Mouse (Mus musculus): ENCODE data around the gene Slc44a4. TPM values are rescaled to one million over a fixed set of nuclear protein-coding genes. Genes with fewer than 3 reads are reported as not detected.
"Not testable (repeated sequence)": the region's sequence is repeated elsewhere in the genome, so short reads cannot be mapped to it uniquely, and the experiment has no call there.

Gene Slc44a4
- polyA plus RNA-seq, 1 experiment: 0.38 TPM

DNA sequence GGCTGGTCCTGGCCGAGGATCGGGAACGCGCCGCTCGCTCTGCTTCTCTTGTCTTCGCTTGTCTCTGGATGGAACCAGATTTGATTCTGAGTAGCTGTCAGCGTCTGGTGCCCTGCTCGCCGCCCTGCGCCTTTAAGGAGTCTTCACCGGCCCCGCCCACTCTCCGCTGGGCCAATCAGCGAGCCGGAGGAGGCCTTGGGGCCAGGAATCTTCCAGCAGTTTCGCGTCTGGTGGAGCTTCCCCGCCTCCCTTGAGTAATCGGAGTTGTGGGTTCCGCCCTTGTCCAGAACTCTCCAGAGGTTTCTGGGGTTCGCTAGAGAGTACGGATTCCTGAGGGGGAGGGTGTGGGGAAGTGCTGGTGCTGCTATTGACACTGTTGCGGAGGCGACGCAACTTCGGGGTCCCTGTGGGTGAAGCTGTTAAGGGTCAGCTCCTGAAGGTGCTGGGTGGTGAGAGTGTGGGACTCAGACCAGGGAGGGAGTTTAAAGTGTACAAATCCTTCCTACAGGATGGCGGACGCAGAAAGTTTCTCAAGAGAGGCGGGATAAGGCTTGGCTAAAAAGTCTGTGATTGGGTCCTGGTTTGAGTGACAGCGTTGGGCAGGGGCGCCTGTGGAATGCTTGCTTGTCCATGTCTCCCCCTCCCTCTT is 45.0 kb downstream of the Slc44a4 start, which contains the start of gene Hspa1b:
Gene Hspa1b, minus strand, starts transcription at position 109 of the 649 bp plus-strand sequence.
- peak; percentile 55 to 84 for DNase-seq (ENCODE audit: extremely low spot score in 1 of 2, low spot score in 1 of 2)

DNA sequence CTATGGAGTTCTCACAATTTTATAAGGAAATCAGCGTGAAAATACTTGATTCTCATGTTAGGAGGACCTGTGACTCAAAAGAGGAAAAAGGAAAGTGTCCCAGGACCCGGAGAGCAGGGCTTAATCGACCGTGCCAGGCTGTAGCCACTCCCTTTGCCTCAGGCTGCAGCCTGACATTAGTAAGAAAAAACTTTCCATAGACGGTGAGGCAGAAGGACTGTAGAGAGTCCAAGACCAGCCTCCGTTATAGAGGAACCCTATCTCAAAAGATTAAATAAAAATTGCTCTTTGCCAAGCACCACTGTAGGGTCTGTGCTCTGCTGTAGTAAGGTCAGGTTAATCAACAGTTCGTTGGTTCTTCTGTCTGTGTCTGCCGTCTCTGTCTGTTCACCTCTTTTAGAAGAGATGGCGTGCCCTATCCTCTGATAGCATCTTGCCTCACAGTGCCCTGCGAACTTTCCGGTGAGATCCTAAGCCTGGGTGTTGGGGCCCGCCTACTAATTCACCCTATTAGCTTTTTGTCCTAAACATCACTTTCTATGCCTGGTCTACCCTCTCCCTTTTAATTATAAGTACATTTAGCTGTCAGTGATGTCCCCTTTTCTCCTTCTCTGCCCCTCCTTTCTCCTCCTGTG is 45.7 kb downstream of the Slc44a4 start:
- no peak for DNase-seq (ENCODE audit: extremely low spot score in 1 of 2, low spot score in 1 of 2)

DNA sequence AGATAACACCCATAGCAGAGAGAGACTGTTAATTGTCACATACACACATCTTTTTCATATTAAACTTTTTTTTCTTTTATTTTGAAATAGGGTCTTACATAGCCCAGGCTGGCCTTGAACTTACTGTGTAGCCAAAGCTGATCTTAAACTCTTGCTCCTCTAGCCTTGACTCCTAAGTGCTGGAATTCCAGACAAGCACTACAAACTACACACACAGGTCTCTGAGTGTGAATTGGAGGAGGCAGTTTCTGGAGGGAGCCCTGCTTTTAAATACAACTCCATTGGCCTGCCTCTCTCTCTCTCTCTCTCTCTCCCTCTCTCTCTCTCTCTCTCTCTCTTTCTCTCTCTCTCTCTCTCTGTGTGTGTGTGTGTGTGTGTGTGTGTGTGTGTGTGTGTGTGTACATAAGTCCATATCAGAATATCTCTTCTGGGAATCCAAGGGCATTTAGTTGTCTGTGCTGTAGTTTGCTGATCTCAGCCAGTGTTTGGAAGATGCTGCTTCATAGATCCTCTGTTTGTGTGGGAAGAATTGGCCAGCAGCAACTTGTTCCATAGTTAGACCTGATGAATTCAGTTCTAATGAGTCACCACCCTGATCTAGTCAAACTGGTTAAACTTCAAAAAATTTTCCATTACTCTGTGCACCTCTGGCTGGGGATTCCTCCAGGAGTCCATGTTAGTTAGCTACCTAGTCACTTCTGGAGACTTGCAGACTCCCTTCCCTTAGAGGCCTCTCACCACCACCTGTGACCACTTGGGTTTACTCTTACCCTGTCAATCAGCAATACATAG is 46.6 kb downstream of the Slc44a4 start:
- DNase-seq (ENCODE audit: extremely low spot score in 1 of 2, low spot score in 1 of 2): peak in 1 of 2 experiments; percentile 30

- DNase-seq (ENCODE audit: extremely low spot score in 1 of 2, low spot score in 1 of 2): peak in 1 of 2 experiments; percentile 26
Observed at GRCm38 (mm10) chr17:34962125-34962524, 47.9 kb downstream of the Slc44a4 start.

GRCm38 (mm10) chr17:34962841-34963240 is 48.6 kb downstream of the Slc44a4 start:
- DNase-seq (ENCODE audit: extremely low spot score in 1 of 2, low spot score in 1 of 2): no peak

- DNase-seq (ENCODE audit: extremely low spot score in 1 of 2, low spot score in 1 of 2): no peak
Observed at GRCm38 (mm10) chr17:34964640-34965049, 50.4 kb downstream of the Slc44a4 start.

GRCm38 (mm10) chr17:34965627-34966026 is 51.4 kb downstream of the Slc44a4 start:
- no peak for DNase-seq (ENCODE audit: extremely low spot score in 1 of 2, low spot score in 1 of 2)

GRCm38 (mm10) chr17:34969822-34970221 is 55.6 kb downstream of the Slc44a4 start, which contains the start of gene Gm20481:
Gene Gm20481 (plus strand): TSS chr17:34969912.
- not testable (repeated sequence) for DNase-seq (ENCODE audit: extremely low spot score in 1 of 2, low spot score in 1 of 2)

DNA sequence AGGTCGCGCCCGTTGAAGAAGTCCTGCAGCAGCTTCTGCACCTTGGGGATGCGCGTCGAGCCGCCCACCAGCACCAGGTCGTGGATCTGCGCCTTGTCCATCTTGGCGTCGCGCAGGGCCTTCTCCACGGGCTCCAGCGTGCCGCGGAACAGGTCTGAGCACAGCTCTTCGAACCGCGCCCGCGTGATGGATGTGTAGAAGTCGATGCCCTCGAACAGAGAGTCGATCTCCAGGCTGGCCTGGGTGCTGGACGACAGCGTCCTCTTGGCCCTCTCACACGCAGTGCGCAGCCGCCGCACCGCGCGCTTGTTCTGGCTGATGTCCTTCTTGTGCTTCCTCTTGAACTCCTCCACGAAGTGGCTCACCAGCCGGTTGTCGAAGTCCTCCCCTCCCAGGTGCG is 56.6 kb downstream of the Slc44a4 start:
- not testable (repeated sequence) for DNase-seq (ENCODE audit: extremely low spot score in 1 of 2, low spot score in 1 of 2)

GRCm38 (mm10) chr17:34971694-34972068 is 57.4 kb downstream of the Slc44a4 start:
- DNase-seq (ENCODE audit: extremely low spot score in 1 of 2, low spot score in 1 of 2): not testable (repeated sequence)

GRCm38 (mm10) chr17:34972069-34972749 is 57.9 kb downstream of the Slc44a4 start, which contains the start of the genes Hspa1a and Hspa1l:
Gene Hspa1a (minus strand): TSS chr17:34972156.
Gene Hspa1l (plus strand): TSS chr17:34972703.
- peak; percentile 66 to 81 for DNase-seq (ENCODE audit: extremely low spot score in 1 of 2, low spot score in 1 of 2)

DNA sequence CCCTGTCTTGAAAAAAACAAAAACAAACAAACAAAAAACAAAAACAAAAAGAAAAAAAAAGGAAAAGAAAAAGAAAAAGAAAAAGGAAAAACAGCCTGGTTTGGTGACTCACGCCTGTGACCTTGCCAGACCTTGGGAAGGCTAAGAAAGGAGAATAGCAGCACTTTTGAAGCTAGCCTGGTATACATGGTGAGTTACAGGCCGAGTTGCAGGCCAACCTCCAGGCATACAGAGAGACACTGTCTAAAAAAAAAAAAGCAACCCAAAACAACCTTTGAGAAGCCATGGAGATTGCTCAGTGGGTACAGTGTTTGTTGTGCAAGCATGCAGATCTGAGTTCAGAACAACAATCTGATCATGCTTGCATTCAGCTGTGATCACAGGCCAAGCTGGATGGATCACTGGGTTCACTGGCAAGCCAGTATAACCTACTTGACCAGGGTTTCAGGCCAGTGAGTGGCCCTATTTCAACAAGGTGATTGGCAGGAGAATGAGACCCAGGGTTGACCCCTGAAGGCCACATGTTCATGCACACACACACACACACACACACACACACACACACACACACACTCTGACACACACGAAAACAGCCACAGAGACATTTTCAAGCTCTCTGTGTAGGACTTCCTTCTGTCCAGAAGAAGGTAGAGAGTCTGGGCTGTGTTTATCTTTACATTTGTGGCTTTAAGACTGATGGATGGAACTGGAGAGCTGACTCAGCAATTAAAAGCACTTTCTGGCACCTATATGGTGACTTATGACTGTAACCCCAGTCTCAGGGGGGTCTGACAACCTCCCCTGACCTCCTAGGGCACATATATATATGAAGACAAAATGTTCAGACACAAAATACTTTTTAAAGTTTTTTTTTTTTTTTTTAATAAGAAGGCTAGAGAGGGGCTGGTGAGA is 61.6 kb downstream of the Slc44a4 start:
- DNase-seq (ENCODE audit: extremely low spot score in 1 of 2, low spot score in 1 of 2): no peak

DNA sequence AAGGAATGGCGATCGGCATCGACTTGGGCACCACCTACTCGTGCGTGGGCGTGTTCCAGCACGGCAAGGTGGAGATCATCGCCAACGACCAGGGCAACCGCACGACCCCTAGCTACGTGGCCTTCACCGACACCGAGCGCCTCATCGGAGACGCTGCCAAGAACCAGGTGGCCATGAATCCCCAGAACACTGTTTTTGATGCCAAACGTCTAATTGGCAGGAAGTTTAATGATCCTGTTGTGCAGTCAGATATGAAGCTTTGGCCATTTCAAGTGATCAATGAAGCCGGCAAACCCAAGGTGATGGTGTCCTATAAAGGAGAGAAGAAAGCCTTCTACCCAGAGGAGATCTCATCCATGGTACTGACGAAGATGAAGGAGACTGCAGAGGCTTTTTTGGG is 62.7 kb downstream of the Slc44a4 start:
- no peak for DNase-seq (ENCODE audit: extremely low spot score in 1 of 2, low spot score in 1 of 2)

DNA sequence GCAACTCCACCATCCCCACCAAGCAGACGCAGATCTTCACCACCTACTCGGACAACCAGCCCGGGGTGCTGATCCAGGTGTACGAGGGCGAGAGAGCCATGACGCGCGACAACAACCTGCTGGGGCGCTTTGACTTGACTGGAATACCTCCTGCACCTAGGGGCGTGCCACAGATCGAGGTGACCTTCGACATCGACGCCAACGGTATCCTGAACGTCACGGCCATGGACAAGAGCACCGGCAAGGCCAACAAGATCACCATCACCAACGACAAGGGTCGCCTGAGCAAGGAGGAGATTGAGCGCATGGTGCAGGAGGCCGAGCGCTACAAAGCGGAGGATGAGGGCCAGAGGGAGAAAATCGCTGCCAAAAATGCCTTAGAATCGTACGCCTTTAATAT is 64.0 kb downstream of the Slc44a4 start:
- DNase-seq (ENCODE audit: extremely low spot score in 1 of 2, low spot score in 1 of 2): no peak

GRCm38 (mm10) chr17:34979631-34980030 is 65.4 kb downstream of the Slc44a4 start:
- DNase-seq (ENCODE audit: extremely low spot score in 1 of 2, low spot score in 1 of 2): no peak

Other genes with a start within 250 kb of the Slc44a4 start
- gene Tnxb, start 243.9 kb upstream of the Slc44a4 start, polyA plus RNA-seq (2012; rRNA removed): 1.6 TPM in 2 replicates
- 18.8 and 22.8 TPM in 2 replicates for gene C4b, start 170.6 kb upstream of the Slc44a4 start, polyA plus RNA-seq (2012; rRNA removed)
- gene Cyp21a1, start 109.9 kb upstream of the Slc44a4 start, polyA plus RNA-seq (2012; rRNA removed): 0.04 TPM in 1 of 2 replicates, not detected in the other
- 71.8 and 77.6 TPM in 2 replicates for gene Stk19, start 77.5 kb upstream of the Slc44a4 start, polyA plus RNA-seq (2012; rRNA removed)
- gene Dxo, start 77.4 kb upstream of the Slc44a4 start, polyA plus RNA-seq (2012; rRNA removed): 47.3 and 56.4 TPM in 2 replicates
- gene Skiv2l, start 64.3 kb upstream of the Slc44a4 start, polyA plus RNA-seq (2012; rRNA removed): 72.8 and 77.5 TPM in 2 replicates
- 60.8 and 66.2 TPM in 2 replicates for gene Nelfe, start 64.1 kb upstream of the Slc44a4 start, polyA plus RNA-seq (2012; rRNA removed)
- 0.29 and 0.44 TPM in 2 replicates for gene Cfb, start 51.9 kb upstream of the Slc44a4 start, polyA plus RNA-seq (2012; rRNA removed)
- 7.5 and 8.8 TPM in 2 replicates for gene Zbtb12, start 35.0 kb upstream of the Slc44a4 start, polyA plus RNA-seq (2012; rRNA removed)
- 0.08 TPM in 1 of 2 replicates, not detected in the other for gene Gm20547, start 32.4 kb upstream of the Slc44a4 start, polyA plus RNA-seq (2012; rRNA removed)
- gene C2, start 16.2 kb upstream of the Slc44a4 start, polyA plus RNA-seq (2012; rRNA removed): 2.9 and 3.2 TPM in 2 replicates
- gene Ehmt2, start 16.0 kb upstream of the Slc44a4 start, polyA plus RNA-seq (2012; rRNA removed): 268 and 290 TPM in 2 replicates
- gene Neu1, start 16.8 kb downstream of the Slc44a4 start, polyA plus RNA-seq (2012; rRNA removed): 48.7 and 53.6 TPM in 2 replicates
- 10.9 and 13.4 TPM in 2 replicates for gene Hspa1b, start 44.8 kb downstream of the Slc44a4 start, polyA plus RNA-seq (2012; rRNA removed)
- 0.20 TPM in 1 of 2 replicates, not detected in the other for gene Gm20481, start 55.4 kb downstream of the Slc44a4 start, polyA plus RNA-seq (2012; rRNA removed)
- gene Hspa1a, start 57.7 kb downstream of the Slc44a4 start, polyA plus RNA-seq (2012; rRNA removed): 13.8 and 14.6 TPM in 2 replicates
- gene Hspa1l, start 58.2 kb downstream of the Slc44a4 start, polyA plus RNA-seq (2012; rRNA removed): 0.40 and 0.74 TPM in 2 replicates
- 43.9 and 49.7 TPM in 2 replicates for gene Lsm2, start 67.4 kb downstream of the Slc44a4 start, polyA plus RNA-seq (2012; rRNA removed)
- gene Vars, start 86.5 kb downstream of the Slc44a4 start, polyA plus RNA-seq (2012; rRNA removed): 48.2 and 55.1 TPM in 2 replicates
- gene Vwa7, start 102.1 kb downstream of the Slc44a4 start, polyA plus RNA-seq (2012; rRNA removed): 0.48 and 0.59 TPM in 2 replicates
- 1.5 and 2.6 TPM in 2 replicates for gene Sapcd1, start 113.5 kb downstream of the Slc44a4 start, polyA plus RNA-seq (2012; rRNA removed)
- gene Msh5, start 132.3 kb downstream of the Slc44a4 start, polyA plus RNA-seq (2012; rRNA removed): 1.5 and 2.0 TPM in 2 replicates
- gene Clic1, start 135.5 kb downstream of the Slc44a4 start, polyA plus RNA-seq (2012; rRNA removed): 26.4 and 28.5 TPM in 2 replicates
- gene Ddah2, start 144.6 kb downstream of the Slc44a4 start, polyA plus RNA-seq (2012; rRNA removed): 40.8 and 42.8 TPM in 2 replicates
- gene Ly6g6c, start 150.9 kb downstream of the Slc44a4 start, polyA plus RNA-seq (2012; rRNA removed): not detected in 2 replicates
- 0.04 TPM in 2 replicates for gene Mpig6b, start 151.7 kb downstream of the Slc44a4 start, polyA plus RNA-seq (2012; rRNA removed)
- 65.5 and 71.7 TPM in 2 replicates for gene Ly6g6e, start 162.4 kb downstream of the Slc44a4 start, polyA plus RNA-seq (2012; rRNA removed)
- 2.3 and 2.9 TPM in 2 replicates for gene Ly6g6d, start 163.6 kb downstream of the Slc44a4 start, polyA plus RNA-seq (2012; rRNA removed)
- 0.10 and 0.27 TPM in 2 replicates for gene Ly6g6f, start 171.1 kb downstream of the Slc44a4 start, polyA plus RNA-seq (2012; rRNA removed)
- 144 and 159 TPM in 2 replicates for gene Abhd16a, start 174.8 kb downstream of the Slc44a4 start, polyA plus RNA-seq (2012; rRNA removed)
- gene Ly6g5c, start 193.8 kb downstream of the Slc44a4 start, polyA plus RNA-seq (2012; rRNA removed): 0.38 TPM in 1 of 2 replicates, not detected in the other
- 1.2 and 2.0 TPM in 2 replicates for gene Ly6g5b, start 201.0 kb downstream of the Slc44a4 start, polyA plus RNA-seq (2012; rRNA removed)
- gene Gpank1, start 207.0 kb downstream of the Slc44a4 start, polyA plus RNA-seq (2012; rRNA removed): 18.9 and 20.2 TPM in 2 replicates
- gene Csnk2b, start 207.6 kb downstream of the Slc44a4 start, polyA plus RNA-seq (2012; rRNA removed): 173 and 179 TPM in 2 replicates
- gene D17H6S53E, start 211.9 kb downstream of the Slc44a4 start, polyA plus RNA-seq (2012; rRNA removed): 8.2 and 9.1 TPM in 2 replicates
- 0.40 and 0.78 TPM in 2 replicates for gene Apom, start 217.6 kb downstream of the Slc44a4 start, polyA plus RNA-seq (2012; rRNA removed)
- 199 and 213 TPM in 2 replicates for gene Bag6, start 220.7 kb downstream of the Slc44a4 start, polyA plus RNA-seq (2012; rRNA removed)

Measured in frontal cortex, adult 2 months (tissue).